Mouse (Mus musculus) megakaryocyte, embryonic 14.5 days (primary cell): Measurements from ENCODE around the gene Foxa3. TPM values are rescaled to one million over a fixed set of nuclear protein-coding genes. Genes with fewer than 3 reads are reported as not detected.

ENCODE experiments used
- H3K27me3 ChIP-seq: replicated peaks from 2 replicates; pipeline ENCODE3; 2012; ENCODE audit warnings: inconsistent platforms
- H3K36me3 ChIP-seq: replicated peaks from 2 replicates; pipeline ENCODE3; 2012; ENCODE audit warnings: low read length, inconsistent platforms, mixed read lengths
- H3K4me1 ChIP-seq: 2 replicates; pipeline ENCODE4 v1.6.1; 2012; ENCODE audit warnings: inconsistent platforms
- H3K4me3 ChIP-seq: replicated peaks from 2 replicates; pipeline ENCODE3; 2012; ENCODE audit warnings: moderate library complexity, mild to moderate bottlenecking, inconsistent platforms
- H3K9me3 ChIP-seq: 2 replicates; pipeline ENCODE4 v1.6.1; 2012; ENCODE audit warnings: inconsistent platforms
- FLI1 ChIP-seq: IDR thresholded peaks from 2 replicates; pipeline ENCODE4 v1.6.1; 2012; ENCODE audit warnings: low read length, inconsistent platforms, mixed read lengths
- GATA1 ChIP-seq: IDR thresholded peaks from 3 replicates; pipeline ENCODE4 v1.6.1; 2012; ENCODE audit warnings: mixed read lengths, low read length, inconsistent platforms, borderline replicate concordance
- polyA plus RNA-seq: library from polyadenylated mRNA; stranded (reverse); fragments of >175 nt; gene quantifications from 2 replicates; pipeline ENCODE4 v1.2.3, GENCODE M21; 2012; ENCODE audit warnings: low replicate concordance; ENCODE audit not compliant: insufficient read depth

The Foxa3 gene
- polyA plus RNA-seq, 1 experiment = not detected

GRCm38 (mm10) chr7:18989995-18990394 is 33.3 kb downstream of the Foxa3 start:
- H3K4me3 ChIP-seq = no peak overlapping the region
- peaks cover 25% of the 10 kb centered on the region for H3K36me3 ChIP-seq
- H3K9me3 ChIP-seq = no peaks in the 10 kb centered on the region
- peaks cover 38% of the 10 kb centered on the region for H3K4me1 ChIP-seq
- TF ChIP-seq GATA1 = no peak
- no peak for TF ChIP-seq FLI1
- H3K27me3 ChIP-seq = peaks cover 52% of the 10 kb centered on the region

- H3K4me3 ChIP-seq = no peak overlapping the region
- peaks cover 60% of the 10 kb centered on the region for H3K27me3 ChIP-seq
- H3K4me1 ChIP-seq = peaks cover 38% of the 10 kb centered on the region
- no peaks in the 10 kb centered on the region for H3K9me3 ChIP-seq
- TF ChIP-seq FLI1 (no peak), GATA1 (no peak)
- H3K36me3 ChIP-seq = peaks cover 13% of the 10 kb centered on the region
These were observed 34.6 kb downstream of the Foxa3 start for GRCm38 (mm10) chr7:18988780-18989179.

GRCm38 (mm10) chr7:18987747-18988146 is 35.6 kb downstream of the Foxa3 start:
- TF ChIP-seq FLI1 (no peak), GATA1 (no peak)
- H3K4me1 ChIP-seq = peaks cover 37% of the 10 kb centered on the region
- H3K27me3 ChIP-seq = peaks cover 57% of the 10 kb centered on the region
- no peaks in the 10 kb centered on the region for H3K9me3 ChIP-seq
- peaks cover 3% of the 10 kb centered on the region for H3K36me3 ChIP-seq
- no peak overlapping the region for H3K4me3 ChIP-seq

- Histone ChIP-seq H3K27me3 (peaks cover 50% of the 10 kb centered on the region), H3K9me3 (no peaks in the 10 kb centered on the region), H3K36me3 (no peaks in the 10 kb centered on the region), H3K4me3 (no peak within 1 kb of the TSS), H3K4me1 (peaks cover 30% of the 10 kb centered on the region)
- TF ChIP-seq GATA1 (no peak), FLI1 (no peak)
These were observed 36.2 kb downstream of the Foxa3 start, which contains the start of gene Nanos2 for GRCm38 (mm10) chr7:18987100-18987499. Nanos2 (plus strand) TSS chr7:18987400.

- H3K36me3 ChIP-seq = no peaks in the 10 kb centered on the region
- H3K27me3 ChIP-seq = peaks cover 44% of the 10 kb centered on the region
- no peak overlapping the region for H3K4me3 ChIP-seq
- no peaks in the 10 kb centered on the region for H3K9me3 ChIP-seq
- TF ChIP-seq FLI1 (no peak), GATA1 (no peak)
- peaks cover 24% of the 10 kb centered on the region for H3K4me1 ChIP-seq
These were observed 36.8 kb downstream of the Foxa3 start for GRCm38 (mm10) chr7:18986503-18986902.

GRCm38 (mm10) chr7:18978381-18978780 is 45.0 kb downstream of the Foxa3 start:
- no peaks in the 10 kb centered on the region for H3K9me3 ChIP-seq
- H3K36me3 ChIP-seq = no peaks in the 10 kb centered on the region
- H3K4me3 ChIP-seq = no peak overlapping the region
- no peak for TF ChIP-seq FLI1
- no peak for TF ChIP-seq GATA1
- peaks cover 39% of the 10 kb centered on the region for H3K27me3 ChIP-seq
- H3K4me1 ChIP-seq = no peaks in the 10 kb centered on the region

- no peaks in the 10 kb centered on the region for H3K36me3 ChIP-seq
- peaks cover 4% of the 10 kb centered on the region; the same call in 1 of the 2 replicates for H3K4me1 ChIP-seq
- peaks cover 57% of the 10 kb centered on the region for H3K27me3 ChIP-seq
These were observed 52.4 kb downstream of the Foxa3 start for GRCm38 (mm10) chr7:18970956-18971355.

GRCm38 (mm10) chr7:18967603-18968002 is 55.7 kb downstream of the Foxa3 start:
- H3K9me3 ChIP-seq = peaks cover 6% of the 10 kb centered on the region; the same call in 1 of the 2 replicates
- peaks cover 68% of the 10 kb centered on the region for H3K27me3 ChIP-seq
- peaks cover 19% of the 10 kb centered on the region for H3K4me1 ChIP-seq
- no peak for TF ChIP-seq FLI1
- TF ChIP-seq GATA1 = no peak
- no peaks in the 10 kb centered on the region for H3K36me3 ChIP-seq
- peak overlapping the region; percentile 33 for H3K4me3 ChIP-seq

More at GRCm38 (mm10) chr7:18970956-18971355, 52.4 kb downstream of the Foxa3 start:
- Histone ChIP-seq H3K4me3 (no peak overlapping the region), H3K9me3 (peaks cover 6% of the 10 kb centered on the region; the same call in 1 of the 2 replicates)
- TF ChIP-seq FLI1 = no peak
- no peak for TF ChIP-seq GATA1

- TF ChIP-seq FLI1 (no peak), GATA1 (no peak)
- Histone ChIP-seq H3K4me1 (peaks cover 25% of the 10 kb centered on the region), H3K4me3 (no peak overlapping the region), H3K36me3 (no peaks in the 10 kb centered on the region), H3K27me3 (peaks cover 84% of the 10 kb centered on the region), H3K9me3 (no peaks in the 10 kb centered on the region)
These were observed 58.0 kb downstream of the Foxa3 start for GRCm38 (mm10) chr7:18965312-18965711.

- no peaks in the 10 kb centered on the region for H3K36me3 ChIP-seq
- H3K9me3 ChIP-seq = peaks cover 7% of the 10 kb centered on the region
- no peak for TF ChIP-seq FLI1
- TF ChIP-seq GATA1 = no peak
- no peak overlapping the region for H3K4me3 ChIP-seq
- H3K4me1 ChIP-seq = peaks cover 40% of the 10 kb centered on the region
- H3K27me3 ChIP-seq = peaks cover 89% of the 10 kb centered on the region
These were observed 60.0 kb downstream of the Foxa3 start for GRCm38 (mm10) chr7:18963294-18963843.

Other genes starting within 250 kb of the Foxa3 start
- gene Psg19, start 225.0 kb downstream of the Foxa3 start, polyA plus RNA-seq = not detected in 2 replicates
- gene Psg17, start 201.9 kb downstream of the Foxa3 start, polyA plus RNA-seq = not detected in 2 replicates
- gene Mill2, start 183.6 kb downstream of the Foxa3 start, polyA plus RNA-seq = 0.79 TPM in 1 of 2 replicates, not detected in the other
- gene Pglyrp1, start 152.2 kb downstream of the Foxa3 start, polyA plus RNA-seq = 14.1 TPM in 1 of 2 replicates, not detected in the other
- gene Ccdc61, start 113.1 kb downstream of the Foxa3 start, polyA plus RNA-seq = 55.0 and 80.2 TPM in 2 replicates
- gene Nova2, start 97.7 kb downstream of the Foxa3 start, polyA plus RNA-seq = 0.02 and 0.64 TPM in 2 replicates
- not detected in 2 replicates for gene Nanos2, start 36.1 kb downstream of the Foxa3 start, polyA plus RNA-seq
- gene Mypop, start 32.3 kb downstream of the Foxa3 start, polyA plus RNA-seq = 2.5 and 6.7 TPM in 2 replicates
- gene Irf2bp1, start 19.5 kb downstream of the Foxa3 start, polyA plus RNA-seq = 53.2 and 120 TPM in 2 replicates
- 176 and 205 TPM in 2 replicates for gene Sympk, start 839 bp upstream of the Foxa3 start, polyA plus RNA-seq
- not detected in 2 replicates for gene Rsph6a, start 31.2 kb upstream of the Foxa3 start, polyA plus RNA-seq
- 13.4 and 30.3 TPM in 2 replicates for gene Dmwd, start 52.7 kb upstream of the Foxa3 start, polyA plus RNA-seq
- gene Dmpk, start 60.3 kb upstream of the Foxa3 start, polyA plus RNA-seq = 7.7 and 25.2 TPM in 2 replicates
- gene Six5, start 71.1 kb upstream of the Foxa3 start, polyA plus RNA-seq = 11.5 and 23.2 TPM in 2 replicates
- not detected in 2 replicates for gene Gm4969, start 94.8 kb upstream of the Foxa3 start, polyA plus RNA-seq
- gene Fbxo46, start 96.3 kb upstream of the Foxa3 start, polyA plus RNA-seq = 28.9 and 35.0 TPM in 2 replicates
- 5.0 and 11.8 TPM in 2 replicates for gene Qpctl, start 125.8 kb upstream of the Foxa3 start, polyA plus RNA-seq
- gene Snrpd2, start 126.2 kb upstream of the Foxa3 start, polyA plus RNA-seq = 50.5 and 69.4 TPM in 2 replicates
- gene Gipr, start 142.6 kb upstream of the Foxa3 start, polyA plus RNA-seq = 1.2 TPM in 2 replicates
- 53.9 and 56.3 TPM in 2 replicates for gene Eml2, start 152.9 kb upstream of the Foxa3 start, polyA plus RNA-seq
- gene Gpr4, start 189.0 kb upstream of the Foxa3 start, polyA plus RNA-seq = 0.03 TPM in 1 of 2 replicates, not detected in the other
- 7.3 and 11.6 TPM in 2 replicates for gene Opa3, start 204.8 kb upstream of the Foxa3 start, polyA plus RNA-seq
- 828 and 2,423 TPM in 2 replicates for gene Vasp, start 248.3 kb upstream of the Foxa3 start, polyA plus RNA-seq